In genomic region chr15:101141061-101141541, GRCm38 (mm10) we compare ENCODE assay signal across 8 mouse cellular contexts. TPM values are rescaled to one million over a fixed set of nuclear protein-coding genes. Genes with fewer than 3 reads are reported as not detected.
A peak's percentile ranks its signal among the peaks of the same experiment; 100 is the strongest.
DNase-seq lines count a peak whose midpoint lies in the region; ATAC-seq lines count a peak whose summit lies in the region.

No protein-coding gene starts in this region.

- peak; percentile 26 for ATAC-seq in forebrain, embryonic 15.5 days (replicated peaks)
- peak; percentile 62 for ATAC-seq in intestine, embryonic 15.5 days
- peak; percentile 75 for ATAC-seq in liver, embryonic 16.5 days (ENCODE audit: low read depth)
- ATAC-seq in stomach, embryonic 16.5 days (ENCODE audit: insufficient read depth, low FRiP score) = peak; percentile 61
- no peak for ATAC-seq in frontal cortex, adult (ENCODE audit: low TSS enrichment)

- no peak overlapping the region for H3K27ac ChIP-seq in forebrain, embryonic 15.5 days (replicated peaks)
- H3K27ac ChIP-seq in intestine, embryonic 15.5 days = peak overlapping the region; percentile 65
- no peak overlapping the region for H3K27ac ChIP-seq in liver, embryonic 16.5 days (ENCODE audit: low read length)
- H3K27ac ChIP-seq in stomach, embryonic 16.5 days (ENCODE audit: low read length) = peak overlapping the region; percentile 58

- peaks cover 36% of the 10 kb centered on the region for H3K4me1 ChIP-seq in forebrain, embryonic 15.5 days
- H3K4me1 ChIP-seq in intestine, embryonic 15.5 days (replicated peaks) = peaks cover 68% of the 10 kb centered on the region
- peaks cover 19% of the 10 kb centered on the region for H3K4me1 ChIP-seq in liver, embryonic 16.5 days (ENCODE audit: control insufficient read depth, low read depth, low read length)
- H3K4me1 ChIP-seq in stomach, embryonic 16.5 days (ENCODE audit: control insufficient read depth, insufficient read depth, low read length) = peaks cover 55% of the 10 kb centered on the region

- 5% methylated on average over 11 of the region's 14 CpGs for WGBS in forebrain, embryonic 15.5 days
- 4% methylated on average over 12 of the region's 14 CpGs for WGBS in intestine, embryonic 15.5 days
- 4% methylated on average over 10 of the region's 14 CpGs for WGBS in liver, embryonic 16.5 days (ENCODE audit: insufficient replicate concordance)
- 3% methylated on average over 11 of the region's 14 CpGs for WGBS in stomach, embryonic 16.5 days

- no peaks in the 10 kb centered on the region for H3K36me3 ChIP-seq in forebrain, embryonic 15.5 days
- peaks cover 6% of the 10 kb centered on the region for H3K36me3 ChIP-seq in intestine, embryonic 15.5 days
- H3K36me3 ChIP-seq in liver, embryonic 16.5 days (ENCODE audit: control insufficient read depth, insufficient read depth) = no peaks in the 10 kb centered on the region
- no peaks in the 10 kb centered on the region for H3K36me3 ChIP-seq in stomach, embryonic 16.5 days (ENCODE audit: control insufficient read depth, insufficient read depth, low read length)

- peak; percentile 42 to 43 for DNase-seq in B cell, adult 2 months
- peak; percentile 63 for DNase-seq in NIH3T3 (ENCODE audit: low read depth)
- DNase-seq in left cerebral cortex, adult 8-10 months (ENCODE audit: low spot score in 2 of 2) = no peak

- no peaks in the 10 kb centered on the region for H3K9me3 ChIP-seq in forebrain, embryonic 15.5 days
- no peaks in the 10 kb centered on the region for H3K9me3 ChIP-seq in intestine, embryonic 15.5 days
- H3K9me3 ChIP-seq in liver, embryonic 16.5 days (replicated peaks; ENCODE audit: control insufficient read depth, low read length) = no peaks in the 10 kb centered on the region
- H3K9me3 ChIP-seq in stomach, embryonic 16.5 days (replicated peaks; ENCODE audit: control insufficient read depth, low read length) = no peaks in the 10 kb centered on the region

- no peaks in the 10 kb centered on the region for H3K27me3 ChIP-seq in forebrain, embryonic 15.5 days
- H3K27me3 ChIP-seq in intestine, embryonic 15.5 days (replicated peaks) = no peaks in the 10 kb centered on the region
- H3K27me3 ChIP-seq in liver, embryonic 16.5 days (ENCODE audit: control insufficient read depth, insufficient read depth, low read depth, low read length) = peaks cover 4% of the 10 kb centered on the region; the same call in 1 of the 2 replicates
- H3K27me3 ChIP-seq in stomach, embryonic 16.5 days (ENCODE audit: control insufficient read depth, insufficient read depth, low read length) = no peaks in the 10 kb centered on the region

- H3K4me3 ChIP-seq in forebrain, embryonic 15.5 days = no peak overlapping the region
- H3K4me3 ChIP-seq in intestine, embryonic 15.5 days (replicated peaks) = no peak overlapping the region
- no peak overlapping the region for H3K4me3 ChIP-seq in liver, embryonic 16.5 days (ENCODE audit: low read depth, low read length)
- no peak overlapping the region for H3K4me3 ChIP-seq in stomach, embryonic 16.5 days (replicated peaks; ENCODE audit: low read length)

- no peak overlapping the region for H3K9ac ChIP-seq in forebrain, embryonic 15.5 days (replicated peaks)
- no peak overlapping the region for H3K9ac ChIP-seq in intestine, embryonic 15.5 days
- no peak overlapping the region for H3K9ac ChIP-seq in liver, embryonic 16.5 days (ENCODE audit: low read depth, low read length)
- H3K9ac ChIP-seq in stomach, embryonic 16.5 days (ENCODE audit: low read length) = peak overlapping the region; percentile 54; the same call in 1 of the 2 replicates

- no peak overlapping the region for H3K4me2 ChIP-seq in forebrain, embryonic 15.5 days (replicated peaks)
- peak overlapping the region; percentile 41 for H3K4me2 ChIP-seq in intestine, embryonic 15.5 days (replicated peaks)
- no peak overlapping the region for H3K4me2 ChIP-seq in liver, embryonic 16.5 days (ENCODE audit: low read depth, low read length)
- peak overlapping the region; percentile 27; the same call in 1 of the 2 replicates for H3K4me2 ChIP-seq in stomach, embryonic 16.5 days (ENCODE audit: low read depth, low read length)

RNA-seq across cellular contexts. Expression of gene Acvrl1, which starts 12.8 kb away (rescaled TPM):
- 6.5 and 6.7 TPM in 2 replicates for polyA plus RNA-seq in forebrain, embryonic 15.5 days (2015; fragmentation: Nextera tagmentation; extraction: Ambion mirVana)
- 27.3 and 27.6 TPM in 2 replicates for polyA plus RNA-seq in intestine, embryonic 15.5 days (2015; fragmentation: Nextera tagmentation; extraction: Ambion mirVana)
- 2.3 and 3.2 TPM in 2 replicates for polyA plus RNA-seq in liver, embryonic 16.5 days (2015; fragmentation: Nextera tagmentation; extraction: Ambion mirVana)
- 34.9 and 39.3 TPM in 2 replicates for polyA plus RNA-seq in stomach, embryonic 16.5 days (2015; fragmentation: Nextera tagmentation; extraction: Ambion mirVana)
- total RNA-seq in left cerebral cortex, adult 8-10 months (2022) = 10 to 100 TPM; 18.9 to 25.1 (median 19.3) TPM

RNA-seq across cellular contexts. Expression of gene Ankrd33, which starts 25.5 kb away (rescaled TPM):
- polyA plus RNA-seq in forebrain, embryonic 15.5 days (2015; fragmentation: Nextera tagmentation; extraction: Ambion mirVana) = not detected in 2 replicates
- not detected in 2 replicates for polyA plus RNA-seq in intestine, embryonic 15.5 days (2015; fragmentation: Nextera tagmentation; extraction: Ambion mirVana)
- polyA plus RNA-seq in liver, embryonic 16.5 days (2015; fragmentation: Nextera tagmentation; extraction: Ambion mirVana) = not detected in 2 replicates
- not detected in 2 replicates for polyA plus RNA-seq in stomach, embryonic 16.5 days (2015; fragmentation: Nextera tagmentation; extraction: Ambion mirVana)
- total RNA-seq in left cerebral cortex, adult 8-10 months (2022) = under 1 TPM in 1 of 4 experiments, not detected in 3; 0.34 TPM

RNA-seq across cellular contexts. Expression of gene Acvr1b, which starts 32.8 kb away (rescaled TPM):
- 22.6 and 22.8 TPM in 2 replicates for polyA plus RNA-seq in forebrain, embryonic 15.5 days (2015; fragmentation: Nextera tagmentation; extraction: Ambion mirVana)
- polyA plus RNA-seq in intestine, embryonic 15.5 days (2015; fragmentation: Nextera tagmentation; extraction: Ambion mirVana) = 9.1 and 9.3 TPM in 2 replicates
- 2.0 and 2.1 TPM in 2 replicates for polyA plus RNA-seq in liver, embryonic 16.5 days (2015; fragmentation: Nextera tagmentation; extraction: Ambion mirVana)
- polyA plus RNA-seq in stomach, embryonic 16.5 days (2015; fragmentation: Nextera tagmentation; extraction: Ambion mirVana) = 11.6 and 12.1 TPM in 2 replicates
- 100 to 1,000 TPM; 100 to 118 (median 110) TPM for total RNA-seq in left cerebral cortex, adult 8-10 months (2022)

Comparison
In these comparisons a context has a peak if more than half of its experiments do, and no peak if none do; other contexts are left out.
1. DNase-seq: peak in B cell, adult 2 months (2 of 2) and NIH3T3 (single experiment); none in left cerebral cortex, adult 8-10 months (0 of 2).
2. H3K27ac ChIP-seq: peak in intestine, embryonic 15.5 days (single experiment) and stomach, embryonic 16.5 days (single experiment); none in forebrain, embryonic 15.5 days (single experiment) and liver, embryonic 16.5 days (single experiment).
3. H3K4me2 ChIP-seq: peak in intestine, embryonic 15.5 days (single experiment) and stomach, embryonic 16.5 days (single experiment); none in forebrain, embryonic 15.5 days (single experiment) and liver, embryonic 16.5 days (single experiment).